In the genomic region with DNA sequence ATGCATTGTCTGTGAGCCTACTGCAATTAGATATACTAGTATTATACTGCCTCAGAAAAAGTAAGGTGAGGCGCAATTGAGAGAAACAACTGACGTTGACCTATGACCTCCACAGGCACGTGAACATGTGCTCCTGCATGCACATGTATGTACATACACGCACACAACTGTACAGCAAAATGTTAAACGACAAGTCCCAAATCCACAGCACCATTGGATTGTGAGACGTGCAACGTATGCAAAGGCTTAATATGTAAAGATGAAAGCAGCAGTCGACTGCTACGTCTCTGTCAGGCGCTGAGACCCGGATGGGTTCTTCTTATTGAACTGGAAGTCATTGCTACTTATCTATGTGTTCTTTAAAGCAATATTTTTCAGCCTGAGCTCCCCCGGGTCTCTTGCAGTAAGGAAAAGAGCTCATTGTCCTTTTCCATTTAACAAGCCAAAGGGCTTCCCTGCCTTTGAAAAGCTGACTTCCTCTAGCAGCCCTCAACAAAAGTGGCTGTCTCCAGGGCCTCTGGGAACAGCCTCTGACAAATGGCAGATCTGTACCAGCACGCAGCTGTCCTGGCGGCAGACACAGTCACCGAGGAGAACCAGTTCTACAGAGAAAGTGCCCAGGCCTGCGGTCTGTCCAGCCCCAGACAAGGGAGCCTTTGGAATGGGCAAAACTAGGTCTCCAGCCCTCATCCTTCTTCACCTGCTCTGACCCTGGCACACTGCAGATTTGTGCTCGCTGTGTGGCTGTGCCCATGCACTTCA, we compare ENCODE assay signal across 9 mouse cellular contexts. TPM values are rescaled to one million over a fixed set of nuclear protein-coding genes. Genes with fewer than 3 reads are reported as not detected.
DNase-seq lines count a peak whose midpoint lies in the region; ATAC-seq and TF ChIP-seq lines count a peak whose summit lies in the region.
"Had no signal": no experiment of that assay in that cellular context is flagged by ENCODE, and none has a peak within 500 bp of the region (broad histone marks: within the 10 kb centered on the region; RNA-seq: fewer than 3 reads in every experiment).

No protein-coding gene starts in this region.

- H3K4me2 ChIP-seq in hindbrain, embryonic 11.5 days (replicated peaks; ENCODE audit: low read depth, low read length) = no peak overlapping the region
- no peak overlapping the region for H3K4me2 ChIP-seq in midbrain, embryonic 15.5 days
- H3K4me2 ChIP-seq in liver, embryonic 12.5 days = no peak overlapping the region
- H3K4me2 ChIP-seq: limb, embryonic 15.5 days had no signal

- WGBS in hindbrain, embryonic 11.5 days = 45% methylated on average over 17 of the region's 17 CpGs
- 43% methylated on average over 17 of the region's 17 CpGs for WGBS in midbrain, embryonic 15.5 days
- 65% methylated on average over 17 of the region's 17 CpGs for WGBS in liver, embryonic 12.5 days (ENCODE audit: insufficient replicate concordance)

- H3K9me3 ChIP-seq in hindbrain, embryonic 11.5 days (ENCODE audit: control insufficient read depth, low read length) = no peaks in the 10 kb centered on the region
- no peaks in the 10 kb centered on the region for H3K9me3 ChIP-seq in midbrain, embryonic 15.5 days
- no peaks in the 10 kb centered on the region for H3K9me3 ChIP-seq in liver, embryonic 12.5 days (replicated peaks)
- H3K9me3 ChIP-seq: limb, embryonic 15.5 days had no signal

- no peak overlapping the region for H3K9ac ChIP-seq in hindbrain, embryonic 11.5 days (ENCODE audit: low read depth, low read length)
- no peak overlapping the region for H3K9ac ChIP-seq in midbrain, embryonic 15.5 days
- H3K9ac ChIP-seq in liver, embryonic 12.5 days = no peak overlapping the region
- H3K9ac ChIP-seq: limb, embryonic 15.5 days had no signal

- TF ChIP-seq POLR2A in cortical plate, adult 2 months (IDR thresholded peaks at IDR 0.05; ENCODE audit: extremely low read depth, insufficient read depth, low read length) = no peak

- H3K27ac ChIP-seq in cortical plate, adult 2 months (ENCODE audit: insufficient read depth, low read length) = peak overlapping the region; percentile 35; the same call in 1 of the 2 replicates
- peak overlapping the region; percentile 61 for H3K27ac ChIP-seq in hindbrain, embryonic 11.5 days (ENCODE audit: low read depth, low read length)
- peak overlapping the region; percentile 6 for H3K27ac ChIP-seq in midbrain, embryonic 15.5 days
- H3K27ac ChIP-seq in liver, embryonic 12.5 days = no peak overlapping the region
- H3K27ac ChIP-seq: limb, embryonic 15.5 days had no signal

- H3K27me3 ChIP-seq in hindbrain, embryonic 11.5 days (ENCODE audit: control insufficient read depth, insufficient read depth, low read length) = no peaks in the 10 kb centered on the region
- H3K27me3 ChIP-seq in midbrain, embryonic 15.5 days (replicated peaks) = no peaks in the 10 kb centered on the region
- H3K27me3 ChIP-seq in liver, embryonic 12.5 days (replicated peaks) = no peaks in the 10 kb centered on the region
- H3K27me3 ChIP-seq: limb, embryonic 15.5 days had no signal

- ATAC-seq in hindbrain, embryonic 11.5 days (ENCODE audit: low FRiP score) = peak; percentile 86
- peak; percentile 69; the same call in 1 of the 2 replicates for ATAC-seq in midbrain, embryonic 15.5 days (replicated peaks)
- no peak for ATAC-seq in liver, embryonic 12.5 days

- no peak overlapping the region for H3K4me3 ChIP-seq in cortical plate, adult 2 months (ENCODE audit: insufficient read depth, low read length)
- no peak overlapping the region for H3K4me3 ChIP-seq in hindbrain, embryonic 11.5 days (ENCODE audit: low read depth, low read length)
- H3K4me3 ChIP-seq in midbrain, embryonic 15.5 days = no peak overlapping the region
- no peak overlapping the region for H3K4me3 ChIP-seq in liver, embryonic 12.5 days
- H3K4me3 ChIP-seq: limb, embryonic 15.5 days had no signal

- no peaks in the 10 kb centered on the region for H3K36me3 ChIP-seq in hindbrain, embryonic 11.5 days (ENCODE audit: control insufficient read depth, insufficient read depth, low read length)
- no peaks in the 10 kb centered on the region for H3K36me3 ChIP-seq in midbrain, embryonic 15.5 days (replicated peaks)
- H3K36me3 ChIP-seq in liver, embryonic 12.5 days = no peaks in the 10 kb centered on the region
- H3K36me3 ChIP-seq: limb, embryonic 15.5 days had no signal

- DNase-seq in brain, adult 2 months (ENCODE audit: low read depth, low spot score) = peak; percentile 66
- DNase-seq in hindbrain, embryonic 11.5 days (ENCODE audit: low spot score) = peak; percentile 39
- DNase-seq in thymus, postnatal 25 days = no peak
- DNase-seq in adrenal gland, adult 8-10 months = no peak

- TF ChIP-seq CTCF in cortical plate, adult 2 months (IDR thresholded peaks at IDR 0.05; ENCODE audit: extremely low read depth, insufficient read depth, low read length) = no peak

- H3K4me1 ChIP-seq in cortical plate, adult 2 months (ENCODE audit: control insufficient read depth, insufficient read depth, low read length) = peaks cover 2% of the 10 kb centered on the region; the same call in 1 of the 2 replicates
- H3K4me1 ChIP-seq in hindbrain, embryonic 11.5 days (replicated peaks; ENCODE audit: control insufficient read depth, insufficient read depth, low read length) = peaks cover 2% of the 10 kb centered on the region; the same call in 1 of the 2 replicates
- peaks cover 22% of the 10 kb centered on the region for H3K4me1 ChIP-seq in midbrain, embryonic 15.5 days
- H3K4me1 ChIP-seq in liver, embryonic 12.5 days = no peaks in the 10 kb centered on the region

RNA-seq across cellular contexts. Expression of a gene that starts 33.8 kb away (rescaled TPM):
- 14.7 and 15.8 TPM in 2 replicates for polyA plus RNA-seq in cortical plate, adult 2 months (2012; rRNA removed)
- 26.5 and 28.1 TPM in 2 replicates for polyA plus RNA-seq in hindbrain, embryonic 11.5 days (2014; fragmentation: Nextera tagmentation; extraction: Ambion mirVana)
- 36.6 and 41.6 TPM in 2 replicates for polyA plus RNA-seq in midbrain, embryonic 15.5 days (2015; fragmentation: Nextera tagmentation; extraction: Ambion mirVana)
- total RNA-seq in adrenal gland, adult 8-10 months (2022) = 1 to 10 TPM; 2.4 to 5.8 (median 3.9) TPM
- polyA plus RNA-seq in liver, embryonic 12.5 days (2016; fragmentation: Nextera tagmentation; extraction: Ambion mirVana) = 2.3 and 2.7 TPM in 2 replicates
- total RNA-seq: neutrophil, adult 5-6 weeks had no signal

Comparison
In these comparisons a context has a peak if more than half of its experiments do, and no peak if none do; other contexts are left out.
1. DNase-seq: peak in brain, adult 2 months (single experiment) and hindbrain, embryonic 11.5 days (single experiment); none in thymus, postnatal 25 days (single experiment) and adrenal gland, adult 8-10 months (single experiment).